Mouse (Mus musculus) frontal cortex, postnatal 36 days (tissue): ENCODE data around the gene Copz1.

Source experiments
- DNase-seq, 2 experiments: peaks; one replicate each; pipeline ENCODE4 v3.0.0; 2022; ENCODE audit warnings: low spot score in 2 of 2

The Copz1 gene

DNA sequence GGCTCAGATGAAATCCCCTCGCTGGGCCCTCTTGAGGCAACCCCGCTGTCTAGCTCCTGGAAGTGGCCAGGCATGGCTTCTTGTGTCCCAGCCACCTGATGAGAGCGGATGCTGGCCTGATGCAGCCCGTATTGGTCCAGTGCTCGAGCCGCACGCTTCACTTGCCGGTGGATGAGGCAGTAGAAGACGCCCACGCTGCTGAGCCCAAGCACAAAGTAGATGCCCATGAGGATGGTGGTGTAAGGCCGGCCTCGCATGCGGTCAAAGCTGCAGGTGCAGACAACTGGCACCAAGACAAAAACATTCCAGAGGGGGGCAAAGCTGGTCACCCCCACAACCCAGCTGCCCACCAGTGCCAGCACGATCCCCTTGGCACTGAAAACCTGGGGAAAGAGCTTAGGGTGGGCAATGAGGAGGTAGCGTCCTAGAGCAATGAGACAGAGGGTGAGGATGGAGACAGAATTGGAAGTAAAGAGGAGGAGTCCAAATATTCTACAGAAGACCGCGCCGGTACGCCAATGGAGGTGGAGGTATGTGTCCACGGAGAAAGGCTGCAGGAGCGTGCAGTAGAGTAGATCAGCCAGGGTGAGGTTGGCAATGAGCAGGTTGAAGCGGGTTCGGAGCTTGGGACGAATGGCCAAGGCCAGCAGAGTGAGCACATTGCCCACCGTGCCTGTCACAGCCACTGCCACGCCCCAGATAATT is 36.5 kb downstream of the Copz1 start:
- DNase-seq: no peak

DNA sequence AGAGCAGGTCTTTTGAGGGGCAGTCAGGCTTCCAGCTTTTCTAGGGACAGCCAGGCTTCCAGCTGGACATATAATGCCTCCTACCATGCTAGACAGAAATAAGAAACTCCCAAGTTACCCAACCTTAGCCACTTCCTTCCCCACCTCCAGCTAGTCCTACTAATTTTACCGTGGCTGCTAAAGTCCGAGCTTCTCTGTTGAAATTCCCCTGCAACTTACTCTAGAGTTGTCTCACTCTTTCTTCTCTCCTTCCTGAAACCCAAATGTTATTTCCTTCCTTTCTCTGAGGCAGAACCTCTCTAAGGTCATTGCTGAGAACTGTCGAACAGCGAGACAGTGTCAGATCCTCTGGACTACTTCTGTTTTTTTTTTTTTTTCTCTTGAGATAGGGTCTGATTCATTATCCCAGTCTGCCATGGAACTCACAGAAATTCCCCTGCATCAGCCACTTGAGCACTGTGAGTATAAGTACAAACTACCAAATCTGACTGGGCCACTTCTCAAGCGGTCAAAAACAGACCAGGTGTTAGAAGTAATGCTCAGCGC is 37.9 kb downstream of the Copz1 start, which contains the start of gene Gpr84:
Gene Gpr84, minus strand, starts transcription at position 248 of the 546 bp plus-strand sequence.
- DNase-seq: no peak

DNA sequence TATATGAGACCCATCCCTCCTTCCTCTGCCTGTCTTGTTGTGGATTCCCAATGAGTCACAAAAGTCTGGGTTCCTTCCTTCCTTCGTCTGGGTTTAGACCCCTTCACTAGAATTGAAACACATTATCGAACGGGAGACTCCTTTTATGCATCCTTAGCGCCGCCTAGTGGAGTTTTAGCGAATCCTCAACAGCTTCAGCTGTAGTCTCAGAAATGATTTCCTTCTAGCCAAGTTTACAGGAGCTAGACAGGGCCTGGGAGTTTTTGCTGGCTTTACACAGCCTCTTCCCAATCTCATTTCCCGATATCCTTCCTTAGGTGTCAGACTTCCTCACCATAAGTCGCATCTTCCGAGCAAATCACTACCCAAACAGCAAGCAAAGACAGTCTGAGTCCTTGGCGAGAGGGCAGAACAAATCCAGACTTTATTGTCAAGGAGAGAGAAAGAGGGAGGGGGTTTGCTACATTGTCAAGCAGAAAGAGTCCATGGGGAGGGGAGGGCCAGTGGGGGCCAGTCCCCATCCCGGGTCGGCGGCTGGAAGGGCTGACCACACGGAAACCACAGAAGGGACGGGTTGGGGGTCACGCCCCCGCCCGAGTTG is 41.1 kb downstream of the Copz1 start:
- peak in 1 of 2 experiments; percentile 77 for DNase-seq

DNA sequence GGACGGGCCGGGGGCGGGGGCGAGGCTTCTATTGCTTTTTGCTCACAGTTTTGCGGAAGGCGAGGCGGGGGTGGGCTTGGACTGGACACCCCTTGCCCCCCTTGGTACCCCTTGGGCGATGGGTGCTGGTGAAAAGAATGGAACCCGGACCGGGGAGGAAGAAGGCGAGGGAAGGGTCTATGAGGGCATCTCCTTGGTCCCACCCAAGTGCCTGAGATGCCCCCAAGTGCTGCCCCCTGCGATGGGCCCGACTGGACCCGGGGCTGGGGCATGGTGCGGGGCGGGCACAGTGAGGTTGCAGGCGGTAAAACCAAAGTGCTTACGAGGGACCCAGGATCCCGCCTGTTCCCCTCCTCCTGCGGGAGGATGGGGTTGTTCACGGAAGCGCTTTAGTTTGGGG is 41.7 kb downstream of the Copz1 start:
- no peak for DNase-seq

GRCm38 (mm10) chr15:103315011-103315502 is 42.5 kb downstream of the Copz1 start:
- no peak for DNase-seq

GRCm38 (mm10) chr15:103315979-103316776 is 43.7 kb downstream of the Copz1 start:
- DNase-seq: no peak

- no peak for DNase-seq
Measured at GRCm38 (mm10) chr15:103317120-103317519, 44.6 kb downstream of the Copz1 start.

- DNase-seq: no peak
Measured at GRCm38 (mm10) chr15:103317731-103318130, 45.2 kb downstream of the Copz1 start.

GRCm38 (mm10) chr15:103318201-103318816 is 45.8 kb downstream of the Copz1 start:
- DNase-seq: no peak

- DNase-seq: no peak
Measured at GRCm38 (mm10) chr15:103321076-103321475, 48.6 kb downstream of the Copz1 start.

DNA sequence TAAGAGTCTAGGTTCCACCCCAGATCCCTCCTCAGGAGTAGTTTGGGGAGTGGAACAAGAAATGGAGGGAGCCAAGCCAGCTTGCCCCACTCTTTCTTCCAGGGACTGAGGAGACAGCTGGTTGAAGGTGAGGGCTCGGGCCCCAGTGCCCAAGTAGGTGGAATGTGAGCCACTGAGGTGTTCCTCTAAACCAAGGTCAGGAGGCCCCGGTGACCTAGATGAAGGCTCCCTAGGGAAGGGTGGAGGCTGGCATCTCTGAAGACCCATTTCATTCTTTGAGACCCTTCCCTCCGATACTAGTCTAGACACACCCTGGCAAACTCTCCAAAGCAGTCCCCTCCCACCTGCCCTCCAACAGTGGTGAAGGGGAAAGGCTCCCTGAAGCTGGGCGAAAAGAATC is 49.9 kb downstream of the Copz1 start:
- no peak for DNase-seq

- DNase-seq: no peak
Measured at GRCm38 (mm10) chr15:103323070-103323454, 50.5 kb downstream of the Copz1 start.

DNA sequence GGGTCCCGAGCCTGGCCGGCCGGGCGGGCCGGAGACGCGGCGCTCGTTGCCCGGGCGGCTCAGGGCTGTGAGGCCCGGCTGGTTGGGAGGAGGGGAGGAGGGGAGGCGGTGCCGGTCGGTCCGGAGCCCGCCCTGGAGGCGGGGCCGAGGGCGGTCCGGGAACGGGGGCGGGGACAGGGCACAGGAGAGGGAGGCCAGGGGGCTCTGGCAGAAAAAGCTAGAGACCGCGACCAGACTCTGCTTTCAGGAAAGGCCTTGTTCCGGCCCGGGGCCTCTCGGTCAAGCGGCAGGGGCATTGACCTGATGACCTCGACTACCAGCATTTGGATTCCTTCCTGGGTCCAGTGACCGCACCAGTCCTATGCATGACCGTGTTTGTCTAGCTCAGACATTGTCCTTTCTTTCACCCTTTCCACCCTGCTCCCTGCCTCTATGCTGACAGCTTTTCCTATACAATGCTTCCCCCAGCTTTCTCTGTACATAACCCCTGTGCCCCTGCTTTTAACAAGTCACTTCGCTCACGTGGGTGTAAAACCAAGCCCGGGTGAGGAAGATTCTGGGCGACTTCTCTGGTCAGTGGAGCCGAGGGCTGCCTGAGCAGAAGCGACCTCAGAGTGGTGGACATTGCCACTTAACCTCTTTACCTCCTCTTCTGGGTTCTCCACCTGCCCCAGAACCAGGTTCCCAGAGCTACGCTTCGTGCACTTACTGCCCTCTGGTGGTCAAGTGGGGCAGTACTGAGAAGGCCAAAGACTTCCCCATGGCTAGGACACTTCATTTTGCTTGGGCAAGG is 51.1 kb downstream of the Copz1 start:
- DNase-seq: peak; percentile 72 to 74

DNA sequence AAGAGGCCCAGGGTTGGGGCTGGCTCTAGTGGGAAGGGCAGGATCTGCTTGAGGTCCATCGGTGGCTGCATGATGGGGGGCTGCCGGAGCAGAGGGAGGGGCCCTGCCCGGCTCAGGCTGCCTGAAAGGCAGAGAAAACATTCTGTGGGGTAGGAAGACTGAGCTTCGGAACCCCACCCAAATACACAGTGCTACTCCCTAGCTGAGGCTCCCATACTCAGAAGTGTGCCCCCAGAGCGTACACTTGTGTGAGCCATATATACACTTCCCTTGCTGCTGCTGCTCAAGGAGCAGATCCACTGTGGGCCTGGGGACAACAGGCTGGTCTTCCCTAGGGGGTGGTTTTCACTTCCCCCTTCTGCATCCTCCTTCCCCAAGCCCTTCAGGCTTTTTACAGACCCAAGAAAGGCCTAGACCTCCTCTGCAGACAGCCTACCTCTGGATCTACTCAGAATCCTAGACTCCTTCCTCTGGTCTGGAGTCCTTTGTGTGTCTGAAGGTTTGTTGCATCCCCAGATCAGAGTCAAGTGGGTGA is 60.6 kb downstream of the Copz1 start:
- DNase-seq: no peak

GRCm38 (mm10) chr15:103333738-103334137 is 61.2 kb downstream of the Copz1 start:
- no peak for DNase-seq

DNA sequence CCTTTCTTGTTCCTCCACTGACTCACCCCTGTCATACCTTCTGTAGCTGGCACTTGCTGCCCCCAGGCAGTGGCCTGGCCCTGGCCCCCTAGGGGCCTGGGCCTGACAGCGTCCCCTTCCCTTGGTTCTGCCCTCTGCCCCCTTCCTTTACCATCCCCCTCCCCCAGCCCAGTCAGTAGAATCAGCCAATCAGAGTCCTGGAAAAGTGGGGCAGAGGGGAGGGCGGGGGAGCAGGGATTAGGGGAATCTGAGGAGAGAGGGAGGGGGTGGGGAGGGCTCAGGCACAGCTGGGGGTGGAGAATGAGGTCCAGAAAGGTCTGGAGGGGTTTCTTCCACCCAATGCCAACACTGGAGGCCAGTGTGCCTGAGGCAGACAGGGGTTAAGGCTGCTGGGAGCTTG is 61.7 kb downstream of the Copz1 start:
- DNase-seq: no peak

- no peak for DNase-seq
Measured at GRCm38 (mm10) chr15:103335040-103335439, 62.5 kb downstream of the Copz1 start.

DNA sequence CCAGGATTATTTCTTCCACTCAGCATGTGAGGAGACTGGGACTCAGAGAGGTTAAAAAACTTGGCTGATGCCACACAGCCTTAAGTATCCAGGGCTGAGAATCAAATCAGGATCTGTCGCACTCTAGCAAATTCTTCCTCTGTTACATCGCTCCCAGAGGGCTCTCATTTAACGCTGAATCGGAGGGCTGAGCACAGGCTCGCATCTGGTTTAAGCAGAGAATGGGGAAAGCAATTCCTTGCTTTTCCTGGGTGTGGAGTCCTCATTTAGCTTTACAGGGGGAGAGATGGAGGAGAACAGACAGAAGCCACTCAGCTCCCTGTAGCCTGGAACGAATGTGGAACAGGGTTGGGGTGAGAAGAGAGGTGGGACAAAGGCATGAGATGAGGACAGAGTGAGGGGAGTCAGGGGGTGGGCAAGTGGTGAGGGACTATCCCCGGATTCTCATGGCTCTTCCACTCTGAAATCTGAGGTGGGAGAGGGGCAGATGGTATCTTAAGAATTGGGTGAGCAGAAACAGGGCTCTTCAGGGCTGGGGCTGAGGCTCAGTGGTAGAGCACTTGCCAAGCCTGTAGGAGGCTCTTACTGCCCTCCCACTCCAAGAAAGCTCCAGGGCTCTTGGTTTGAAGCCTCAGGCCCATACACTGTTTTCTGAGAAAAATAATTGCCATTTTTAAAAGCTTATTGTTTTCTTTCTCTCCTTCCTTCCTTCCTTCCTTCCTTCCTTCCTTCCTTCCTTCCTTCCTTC is 63.1 kb downstream of the Copz1 start:
- DNase-seq: no peak

- DNase-seq: no peak
Measured at GRCm38 (mm10) chr15:103336996-103337667, 64.6 kb downstream of the Copz1 start.

- DNase-seq: no peak
Measured at GRCm38 (mm10) chr15:103338829-103339165, 66.3 kb downstream of the Copz1 start.
